Mouse (Mus musculus): ENCODE data around the gene Alg11. TPM values are rescaled to one million over a fixed set of nuclear protein-coding genes. Genes with fewer than 3 reads are reported as not detected.

Alg11 gene
- total RNA-seq, 2 experiments from 2014 or later: 37.6 to 42.0 TPM

DNA sequence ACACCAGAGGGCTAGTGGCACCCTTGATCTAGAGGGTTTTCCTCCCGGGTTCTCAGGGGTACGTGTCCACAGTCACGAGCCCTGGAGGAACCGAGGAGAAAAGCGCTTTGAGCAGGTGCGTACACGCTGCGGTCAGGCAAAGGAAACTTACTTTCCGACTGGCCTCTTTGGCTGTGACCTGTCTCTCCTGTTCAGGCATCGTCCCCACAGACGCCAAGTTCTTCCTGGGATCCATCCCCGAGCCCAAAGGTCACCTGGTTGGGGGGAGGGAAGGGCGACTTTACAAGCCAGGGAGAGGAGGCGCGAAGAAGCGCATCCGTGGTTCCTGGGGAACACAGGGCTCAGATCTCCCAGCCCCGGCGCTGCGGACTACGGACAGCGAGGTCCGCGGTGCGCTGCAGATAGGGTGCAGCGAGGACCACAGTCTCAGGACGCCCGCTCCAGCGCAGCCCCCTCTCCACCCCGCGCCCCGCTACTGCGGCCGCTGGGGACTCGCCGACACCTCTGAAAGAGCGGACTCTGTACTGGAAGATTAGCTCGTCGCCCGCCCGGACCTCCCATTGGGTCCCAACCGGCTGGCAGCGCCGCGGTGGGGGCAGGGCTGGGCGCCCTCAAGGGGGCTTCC is 588 bp upstream of the Alg11 start, which contains the start of gene Atp7b:
Gene Atp7b, minus strand, starts transcription at position 485 of the 625 bp plus-strand sequence.
- DNase-seq (ENCODE audit: low spot score in 2 of 2): peak; percentile 6 to 8

- no peak for DNase-seq (ENCODE audit: low spot score in 2 of 2)
Measured at GRCm38 (mm10) chr8:22061126-22061525, 605 bp downstream of the Alg11 start.

DNA sequence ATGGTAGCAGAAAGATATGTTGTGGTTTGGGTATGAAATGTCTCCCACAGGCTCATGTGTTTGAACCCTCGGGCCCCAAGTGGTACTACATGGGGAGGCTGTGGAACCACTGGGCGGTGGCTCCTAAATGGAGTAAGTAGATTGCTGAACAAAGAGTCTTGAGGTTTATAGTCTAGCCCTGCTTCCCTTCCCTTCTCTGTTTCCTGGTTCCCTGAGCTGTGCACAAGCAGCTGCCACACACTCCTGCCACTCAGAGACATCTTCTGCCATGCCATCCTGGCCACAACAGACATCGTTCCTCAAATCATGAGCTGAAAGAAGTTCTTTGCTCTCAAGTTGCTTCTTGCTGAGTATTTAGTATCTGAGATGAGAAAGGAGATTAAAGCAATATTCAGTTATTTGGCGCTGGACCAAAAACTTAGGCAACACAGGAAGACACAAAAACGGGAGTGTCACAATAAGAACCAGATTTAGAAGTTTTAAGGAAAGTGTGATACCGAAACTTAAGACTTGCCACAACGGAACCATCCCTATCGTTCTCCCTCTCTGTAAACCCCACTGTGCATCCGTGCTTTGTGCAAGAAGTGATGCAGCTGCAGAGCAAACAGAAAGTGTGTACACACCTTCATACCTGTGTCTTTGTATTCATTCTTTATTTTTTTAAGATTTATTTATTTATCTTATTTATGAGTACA is 18.9 kb downstream of the Alg11 start:
- DNase-seq (ENCODE audit: low spot score in 2 of 2): no peak

GRCm38 (mm10) chr8:22089226-22089625 is 28.7 kb downstream of the Alg11 start:
- no peak for DNase-seq (ENCODE audit: low spot score in 2 of 2)

GRCm38 (mm10) chr8:22091568-22091967 is 31.0 kb downstream of the Alg11 start:
- DNase-seq (ENCODE audit: low spot score in 2 of 2): no peak

- no peak for DNase-seq (ENCODE audit: low spot score in 2 of 2)
Measured at GRCm38 (mm10) chr8:22107020-22107419, 46.5 kb downstream of the Alg11 start.

Other genes starting within 250 kb of the Alg11 start
- not detected for gene Defb50, start 237.2 kb upstream of the Alg11 start, total RNA-seq (2021)
- gene Defb2, start 220.8 kb upstream of the Alg11 start, total RNA-seq (2021): not detected
- gene Defb10, start 201.8 kb upstream of the Alg11 start, total RNA-seq (2021): not detected
- not detected for gene Defb9, start 175.3 kb upstream of the Alg11 start, total RNA-seq (2021)
- gene Defb11, start 154.3 kb upstream of the Alg11 start, total RNA-seq (2021): not detected
- not detected for gene Defb15, start 128.0 kb upstream of the Alg11 start, total RNA-seq (2021)
- not detected for gene Defb35, start 122.4 kb upstream of the Alg11 start, total RNA-seq (2021)
- not detected for gene Defb13, start 114.0 kb upstream of the Alg11 start, total RNA-seq (2021)
- not detected for gene Fam90a1a, start 102.0 kb upstream of the Alg11 start, total RNA-seq (2021)
- not detected for gene Ccdc70, start 90.9 kb upstream of the Alg11 start, total RNA-seq (2021)
- 1 to 10 TPM; 2.7 to 4.5 TPM for gene Atp7b, start 416 bp upstream of the Alg11 start, total RNA-seq (2021)
- 1 to 10 TPM; 3.1 to 3.3 TPM for gene Nek5, start 64.3 kb downstream of the Alg11 start, total RNA-seq (2021)
- 1 to 10 TPM; 5.3 to 6.2 TPM for gene Nek3, start 105.7 kb downstream of the Alg11 start, total RNA-seq (2021)
- 10 to 100 TPM; 22.9 to 24.2 TPM for gene Ckap2, start 125.1 kb downstream of the Alg11 start, total RNA-seq (2021)
- 10 to 100 TPM; 35.8 to 37.4 TPM for gene Vps36, start 132.1 kb downstream of the Alg11 start, total RNA-seq (2021)
- 1 to 10 TPM; 8.4 to 8.9 TPM for gene Thsd1, start 166.6 kb downstream of the Alg11 start, total RNA-seq (2021)
- gene Tpte, start 222.7 kb downstream of the Alg11 start, total RNA-seq (2021): not detected

Data from adrenal gland, postnatal 4 days (tissue).